Mouse (Mus musculus) brown adipose tissue, adult 24 weeks (tissue): ENCODE measurements around the gene Arpc3. TPM values are rescaled to one million over a fixed set of nuclear protein-coding genes. Genes with fewer than 3 reads are reported as not detected.

Experiments used
- H3K27ac ChIP-seq: fragments of 200-500 bp; replicated peaks from 2 replicates; pipeline ENCODE4 v1.5.1; 2012; ENCODE audit warnings: low read depth, mild to moderate bottlenecking, low read length
- H3K4me1 ChIP-seq: fragments of 200-500 bp; 2 replicates; pipeline ENCODE4 v1.6.1; 2012; ENCODE audit warnings: low read length, mixed read lengths; ENCODE audit not compliant: control insufficient read depth, insufficient read depth, insufficient read length
- H3K4me3 ChIP-seq: fragments of 200-500 bp; 2 replicates; pipeline ENCODE4 v1.5.1; 2012; ENCODE audit warnings: low read depth, mild to moderate bottlenecking, low read length, moderate library complexity; ENCODE audit not compliant: insufficient read depth
- polyA plus RNA-seq: library from polyadenylated mRNA; stranded (reverse); fragments of >200 nt; gene quantifications from 2 replicates; pipeline ENCODE4 v1.2.4, GENCODE M21; 2012; ENCODE audit not compliant: missing spikeins, insufficient read depth, insufficient read length

Arpc3 gene
- 158 and 247 TPM in 2 replicates for polyA plus RNA-seq

GRCm38 (mm10) chr5:122391786-122392180, at the start of gene Arpc3:
TSS of gene Arpc3 (plus strand) at chr5:122391878.
- peak within 1 kb of the TSS; percentile 85 for H3K4me3 ChIP-seq
- H3K27ac ChIP-seq = peak within 1 kb of the TSS; percentile 89

GRCm38 (mm10) chr5:122342874-122343273, 48.8 kb upstream of the Arpc3 start:
- no peak overlapping the region for H3K27ac ChIP-seq
- no peaks in the 10 kb centered on the region for H3K4me1 ChIP-seq
- H3K4me3 ChIP-seq = no peak overlapping the region

More at GRCm38 (mm10) chr5:122391786-122392180, at the start of gene Arpc3:
- H3K4me1 ChIP-seq = peaks cover 7% of the 10 kb centered on the region; the same call in 1 of the 2 replicates

GRCm38 (mm10) chr5:122343768-122344167, 47.9 kb upstream of the Arpc3 start:
- Histone ChIP-seq H3K4me3 (no peak overlapping the region), H3K4me1 (no peaks in the 10 kb centered on the region), H3K27ac (no peak overlapping the region)

DNA sequence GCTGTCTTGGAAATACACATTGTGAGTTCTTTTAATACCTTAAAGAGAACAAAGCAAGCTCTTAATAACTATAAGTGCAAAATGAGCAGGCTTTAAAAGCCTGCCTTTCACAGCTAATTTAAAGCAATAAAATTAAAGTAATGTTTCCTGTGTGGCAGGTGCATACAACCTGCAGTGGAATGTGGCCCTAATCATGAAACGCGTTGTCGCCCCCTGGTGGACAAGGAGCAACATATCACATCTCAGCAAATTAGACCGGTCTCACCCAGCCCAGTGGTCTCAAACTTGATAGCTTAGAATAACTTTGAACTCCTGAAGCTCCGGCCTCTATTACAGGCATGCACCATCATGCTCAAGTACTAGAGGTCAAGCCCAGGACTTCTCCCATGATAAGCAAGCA, 47.4 kb upstream of the Arpc3 start:
- Histone ChIP-seq H3K27ac (no peak overlapping the region), H3K4me1 (no peaks in the 10 kb centered on the region), H3K4me3 (no peak overlapping the region)

DNA sequence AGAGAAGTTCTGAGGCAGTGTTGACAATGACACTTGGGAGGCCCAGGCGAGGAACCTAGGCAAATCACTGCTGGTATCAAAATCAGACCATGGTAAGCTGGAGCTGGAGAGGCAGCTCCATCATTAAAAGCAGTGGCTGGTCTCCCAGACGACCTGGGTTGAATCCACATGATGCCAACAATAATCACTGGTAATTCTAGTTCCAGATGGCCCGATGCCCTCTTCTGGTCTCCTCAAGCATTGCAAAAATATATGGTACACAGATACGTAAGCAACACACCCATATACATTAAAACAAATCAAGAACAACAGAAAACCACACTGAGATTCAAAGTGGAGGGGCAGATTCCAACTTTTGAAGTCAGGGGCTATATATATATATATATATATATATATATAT, 45.9 kb upstream of the Arpc3 start:
- Histone ChIP-seq H3K27ac (no peak overlapping the region), H3K4me3 (no peak overlapping the region), H3K4me1 (no peaks in the 10 kb centered on the region)

DNA sequence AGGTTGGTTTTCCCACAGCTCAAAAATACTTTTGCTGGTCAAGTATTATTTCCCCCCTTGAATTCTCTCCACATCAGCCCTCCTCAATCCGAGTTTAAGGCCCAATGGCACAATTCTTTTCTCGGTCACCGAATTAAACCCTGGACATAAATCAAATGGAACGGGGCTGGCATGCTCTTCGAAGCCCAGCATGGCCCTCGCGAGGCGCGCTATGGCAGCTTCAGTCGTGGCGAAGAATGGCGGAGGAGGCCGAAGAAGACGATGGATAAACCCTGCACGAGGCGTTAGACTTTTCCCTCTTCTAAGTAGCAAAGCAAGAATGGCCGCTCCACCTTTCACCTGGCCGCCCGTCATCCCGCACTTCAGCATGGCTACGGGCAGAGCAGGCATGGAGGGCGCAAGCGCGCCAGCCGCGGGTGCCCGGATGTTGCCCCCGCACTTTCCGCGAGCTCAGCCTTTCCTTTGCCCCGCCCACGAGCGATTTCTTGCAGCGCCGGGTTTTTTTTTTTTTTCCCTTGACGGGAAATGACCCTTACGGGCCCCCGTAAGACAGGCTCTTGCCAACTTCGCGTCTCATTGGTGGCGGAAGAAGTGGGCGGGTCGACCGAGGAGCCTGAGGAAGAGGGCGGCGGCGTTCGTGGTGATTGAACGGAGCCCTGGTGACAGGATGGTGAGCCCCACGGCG, 37.7 kb upstream of the Arpc3 start, which contains the start of the genes Rad9b and Vps29:
TSS of gene Rad9b (minus strand) at position 427 of the 685 bp plus-strand sequence.
TSS of gene Vps29 (plus strand) at position 563 of the 685 bp plus-strand sequence.
- peak within 1 kb of the TSS; percentile 73 for H3K27ac ChIP-seq
- H3K4me3 ChIP-seq = peak within 1 kb of the TSS; percentile 83
- H3K4me1 ChIP-seq = peaks cover 2% of the 10 kb centered on the region; the same call in 1 of the 2 replicates

- Histone ChIP-seq H3K4me3 (peak overlapping the region; percentile 83), H3K4me1 (peaks cover 2% of the 10 kb centered on the region; the same call in 1 of the 2 replicates), H3K27ac (peak overlapping the region; percentile 70)
Observed at GRCm38 (mm10) chr5:122354492-122355067, 37.1 kb upstream of the Arpc3 start.

DNA sequence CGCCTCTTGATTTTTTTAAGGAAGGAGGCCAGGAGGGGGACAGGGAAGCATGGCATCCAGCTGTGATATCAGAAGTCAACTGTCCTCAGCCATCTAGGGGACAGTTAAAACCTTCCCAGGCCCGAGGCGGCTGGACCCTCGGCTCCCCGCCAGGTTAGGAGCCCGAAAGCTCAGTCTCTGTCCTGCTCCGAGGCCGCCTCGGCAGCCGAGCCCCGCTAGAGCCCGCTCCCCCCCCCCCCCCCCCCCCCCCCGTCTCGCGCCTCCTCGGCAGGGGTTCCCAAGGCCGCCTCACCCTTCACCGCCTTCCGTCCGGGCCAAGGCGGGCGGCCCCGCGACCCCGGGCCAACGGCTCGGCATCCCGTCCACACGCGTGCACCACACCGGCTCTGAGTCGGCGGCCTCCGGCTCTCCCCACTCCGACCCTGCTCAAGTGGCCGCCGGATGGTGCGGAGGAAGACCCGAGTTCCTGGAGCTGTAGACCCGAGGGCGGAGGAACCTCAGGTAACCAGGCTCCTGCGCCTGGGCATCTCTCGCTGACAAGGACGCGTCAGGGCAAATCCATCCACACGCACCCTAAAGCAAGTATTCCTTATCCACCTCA, 20.0 kb upstream of the Arpc3 start, which contains the start of gene Gpn3:
TSS of gene Gpn3 (plus strand) at position 286 of the 601 bp plus-strand sequence.
- peak within 1 kb of the TSS; percentile 45; the same call in 1 of the 2 replicates for H3K27ac ChIP-seq
- H3K4me3 ChIP-seq = peak within 1 kb of the TSS; percentile 79
- H3K4me1 ChIP-seq = no peaks in the 10 kb centered on the region

DNA sequence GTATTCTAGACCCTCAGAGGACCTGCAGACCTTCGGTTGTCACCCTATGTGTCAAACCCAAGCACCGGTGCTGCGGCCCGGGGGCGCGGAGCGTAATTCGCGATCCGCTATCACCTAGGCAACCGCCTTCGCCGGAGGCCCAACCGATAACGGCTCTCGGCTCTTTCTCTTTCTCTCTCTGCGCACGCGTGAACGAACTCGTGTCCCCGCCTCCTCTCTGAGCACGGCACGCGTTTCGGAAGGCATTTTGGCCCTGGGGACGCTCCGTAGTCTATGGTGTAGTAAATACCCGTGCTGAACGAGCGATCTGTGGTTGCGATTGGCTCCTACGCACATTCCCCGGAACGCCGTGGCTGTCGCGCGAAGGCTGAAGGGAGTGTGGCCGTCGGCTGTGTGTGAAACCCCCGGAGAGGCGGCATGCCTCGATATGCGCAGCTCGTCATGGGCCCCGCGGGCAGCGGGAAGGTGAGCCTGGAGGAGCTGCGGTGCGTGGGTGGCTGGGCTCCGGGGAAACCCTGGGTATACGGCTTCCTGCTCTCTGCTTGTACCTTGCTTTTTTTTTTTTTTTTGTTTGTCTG, 19.4 kb upstream of the Arpc3 start, which contains the start of gene Fam216a:
TSS of gene Fam216a (minus strand) at position 173 of the 578 bp plus-strand sequence.
- Histone ChIP-seq H3K4me3 (peak within 1 kb of the TSS; percentile 79), H3K27ac (peak within 1 kb of the TSS; percentile 45; the same call in 1 of the 2 replicates), H3K4me1 (no peaks in the 10 kb centered on the region)

- Histone ChIP-seq H3K27ac (no peak overlapping the region), H3K4me3 (peak overlapping the region; percentile 79), H3K4me1 (no peaks in the 10 kb centered on the region)
Observed at GRCm38 (mm10) chr5:122372878-122373277, 18.8 kb upstream of the Arpc3 start.

- H3K27ac ChIP-seq = no peak overlapping the region
Observed at GRCm38 (mm10) chr5:122377101-122377833, 14.4 kb upstream of the Arpc3 start.

GRCm38 (mm10) chr5:122378171-122378570, 13.5 kb upstream of the Arpc3 start:
- Histone ChIP-seq H3K27ac (no peak overlapping the region), H3K4me3 (no peak overlapping the region), H3K4me1 (no peaks in the 10 kb centered on the region)

More at GRCm38 (mm10) chr5:122377101-122377833, 14.4 kb upstream of the Arpc3 start:
- Histone ChIP-seq H3K4me1 (no peaks in the 10 kb centered on the region), H3K4me3 (no peak overlapping the region)

- Histone ChIP-seq H3K4me3 (no peak overlapping the region), H3K27ac (no peak overlapping the region), H3K4me1 (no peaks in the 10 kb centered on the region)
Observed at GRCm38 (mm10) chr5:122379374-122380155, 12.1 kb upstream of the Arpc3 start.

- Histone ChIP-seq H3K4me1 (peaks cover 7% of the 10 kb centered on the region; the same call in 1 of the 2 replicates), H3K4me3 (no peak overlapping the region), H3K27ac (no peak overlapping the region)
Observed at GRCm38 (mm10) chr5:122390006-122390405, 1.7 kb upstream of the Arpc3 start.
